Mouse (Mus musculus) ES-Bruce4 (cell line): Measurements from ENCODE around the gene Lcn2.

Experiments
- CTCF ChIP-seq: IDR thresholded peaks from one replicate; pipeline ENCODE4 v1.8.1; 2011; ENCODE audit warnings: low read depth, low read length
- EP300 ChIP-seq: IDR thresholded peaks from 2 replicates; pipeline ENCODE4 v1.6.1; 2011; ENCODE audit warnings: low read depth, low read length; ENCODE audit not compliant: insufficient read depth
- POLR2A ChIP-seq: IDR thresholded peaks from one replicate; pipeline ENCODE4 v1.8.1; 2011; ENCODE audit warnings: low read length; ENCODE audit not compliant: insufficient read depth

GRCm38 (mm10) chr2:32428262-32428722 lies 40.2 kb upstream of the Lcn2 start:
- no peak for TF ChIP-seq CTCF
- TF ChIP-seq POLR2A: no peak
- TF ChIP-seq EP300: no peak
